Mouse (Mus musculus): ENCODE measurements around the gene Tigit.

The Tigit gene

DNA sequence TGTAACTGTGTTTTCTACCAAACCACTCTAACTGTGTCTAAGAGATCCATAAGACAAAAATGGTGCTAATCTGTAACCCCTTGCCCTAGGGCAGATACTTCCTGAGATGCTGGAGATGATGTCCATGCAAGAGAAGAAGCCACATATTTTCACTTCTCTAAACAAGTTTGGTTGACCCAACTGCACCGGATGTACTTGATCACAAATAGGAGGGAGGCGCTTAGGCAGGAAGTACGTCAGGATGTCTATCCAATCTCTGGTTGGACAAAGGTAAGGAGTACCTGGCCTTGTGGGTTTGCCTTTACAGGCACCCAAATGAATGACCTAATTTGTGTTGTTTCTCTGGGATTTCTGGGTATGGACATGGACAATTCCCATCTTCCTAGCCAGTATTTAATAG is 4.3 kb upstream of the Tigit start:
- no peak for DNase-seq (ENCODE audit: low spot score)

DNA sequence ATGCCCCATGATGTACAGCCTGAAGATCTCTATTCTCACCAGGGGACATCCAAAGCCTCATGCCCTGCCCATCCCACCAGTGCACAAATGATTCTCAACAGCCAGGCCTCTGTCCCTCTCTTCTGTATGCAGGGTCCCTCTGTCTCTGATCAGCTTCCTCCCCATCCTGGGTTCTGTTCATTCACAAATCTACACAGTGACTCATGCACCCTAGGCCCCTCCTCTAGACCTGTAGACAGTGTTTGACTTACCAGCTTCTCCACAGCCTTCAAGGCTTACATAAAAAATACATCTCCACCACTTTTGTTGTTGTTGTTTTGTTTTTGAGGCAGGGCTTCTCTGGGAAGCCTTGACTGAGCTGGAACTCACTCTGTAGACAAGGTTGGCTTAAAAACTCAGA is 915 bp upstream of the Tigit start:
- no peak for DNase-seq (ENCODE audit: low spot score)

DNA sequence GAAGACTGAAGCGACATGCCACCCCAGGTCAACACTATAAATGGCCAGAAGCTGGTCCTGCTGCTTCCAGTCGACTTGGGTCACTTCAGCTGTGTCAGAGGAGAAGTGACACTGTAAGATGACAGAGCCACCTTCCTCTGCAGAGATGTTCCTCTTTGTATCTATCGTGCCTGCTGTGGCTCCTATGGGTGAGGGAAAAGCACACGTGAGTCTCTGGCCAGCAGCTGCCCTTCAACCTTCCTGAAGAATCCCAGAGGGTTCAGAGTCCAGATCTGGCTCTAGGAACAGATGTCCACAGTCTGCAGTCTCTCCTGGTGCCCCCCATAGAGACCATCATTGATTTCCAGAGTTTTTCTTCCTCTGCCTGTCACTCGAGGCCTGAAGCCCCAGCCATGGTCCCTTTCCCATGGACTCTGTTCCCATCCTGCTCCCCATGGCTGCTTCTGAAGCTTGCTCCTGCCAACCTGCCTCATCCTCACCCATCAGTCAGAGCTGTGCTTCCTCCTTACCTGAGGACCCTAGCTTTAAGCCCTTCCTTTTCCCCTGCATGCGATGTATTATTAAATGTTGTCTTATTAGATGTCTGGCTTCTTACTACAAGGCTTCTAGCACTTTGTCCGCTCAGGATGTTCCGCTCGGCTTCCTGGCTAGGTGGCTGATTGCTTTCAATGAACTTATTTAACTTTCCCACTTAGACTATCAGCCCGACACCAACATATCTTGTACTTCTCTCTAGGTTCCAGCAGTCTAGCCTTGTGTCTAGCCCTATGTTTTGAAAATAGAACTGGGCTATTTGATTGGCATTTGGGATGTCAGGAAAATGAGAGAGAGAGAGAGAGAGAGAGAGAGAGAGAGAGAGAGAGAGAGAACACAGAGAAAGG is 1.6 kb downstream of the Tigit start:
- no peak for DNase-seq (ENCODE audit: low spot score)

DNA sequence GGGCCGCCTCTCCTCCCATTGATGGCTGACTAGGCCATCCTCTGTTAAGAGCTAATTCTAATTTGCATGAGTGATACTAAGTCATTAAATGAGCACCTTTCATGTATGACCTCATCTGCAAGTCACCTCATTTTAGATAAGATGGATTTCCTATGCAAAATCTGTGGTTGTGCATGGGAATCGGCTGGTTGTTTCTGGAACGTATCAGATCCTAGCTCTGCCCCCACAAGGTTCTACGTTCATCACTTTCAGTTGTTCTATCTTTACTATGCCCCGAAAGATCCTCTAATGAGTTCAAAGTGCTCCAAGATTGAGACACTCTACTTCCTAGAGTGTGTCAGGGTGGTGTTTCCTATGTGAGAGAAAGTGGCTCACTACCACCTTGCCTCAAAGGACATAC is 2.4 kb downstream of the Tigit start:
- no peak for DNase-seq (ENCODE audit: low spot score)

DNA sequence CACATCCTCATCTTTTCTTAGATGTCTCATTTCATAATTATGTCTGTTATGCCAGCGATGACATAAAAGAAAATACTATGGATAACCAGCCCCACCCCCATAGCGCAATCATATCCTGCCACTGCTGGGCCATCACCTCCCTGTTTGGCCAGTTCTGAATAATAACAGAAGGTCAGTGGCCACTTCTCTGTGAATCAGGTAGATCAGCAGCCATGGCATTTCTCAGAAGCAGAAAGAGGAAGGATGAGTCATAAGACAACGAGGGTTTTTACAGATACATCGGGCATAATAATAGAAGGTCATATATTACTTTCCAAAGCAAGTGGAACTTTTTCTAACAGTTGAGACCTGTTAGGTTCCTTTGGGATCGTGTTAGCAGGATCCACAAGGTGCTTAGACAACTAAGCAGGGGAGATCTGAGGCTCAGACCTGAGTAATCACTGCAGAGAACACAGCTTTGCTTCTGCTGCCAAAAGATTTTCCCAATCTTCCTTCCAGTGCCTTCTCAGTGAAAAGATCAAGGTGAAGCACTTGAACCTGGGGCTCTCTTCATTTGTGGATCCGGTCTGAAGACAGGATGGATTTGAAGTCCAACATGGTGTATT is 8.7 kb downstream of the Tigit start:
- no peak for DNase-seq (ENCODE audit: low spot score)

DNA sequence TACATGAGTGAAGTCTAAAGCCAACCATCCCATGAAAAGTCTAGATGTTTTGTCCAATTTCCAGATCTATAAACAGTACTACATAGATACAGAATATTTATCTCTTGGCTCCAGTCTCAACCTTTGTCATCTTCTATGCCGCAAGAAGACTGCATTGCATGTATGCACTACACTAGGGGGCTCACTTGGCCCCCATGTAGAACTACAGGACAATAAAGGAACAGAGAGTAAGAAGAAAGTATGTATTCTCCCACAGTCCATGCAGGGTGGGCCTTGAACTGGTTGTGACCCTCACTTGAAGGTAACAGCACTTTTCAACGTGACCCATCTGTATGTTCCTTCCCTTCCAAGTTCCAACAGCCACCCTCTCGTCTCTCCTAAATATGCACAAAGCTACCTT is 9.7 kb downstream of the Tigit start:
- no peak for DNase-seq (ENCODE audit: low spot score)

DNA sequence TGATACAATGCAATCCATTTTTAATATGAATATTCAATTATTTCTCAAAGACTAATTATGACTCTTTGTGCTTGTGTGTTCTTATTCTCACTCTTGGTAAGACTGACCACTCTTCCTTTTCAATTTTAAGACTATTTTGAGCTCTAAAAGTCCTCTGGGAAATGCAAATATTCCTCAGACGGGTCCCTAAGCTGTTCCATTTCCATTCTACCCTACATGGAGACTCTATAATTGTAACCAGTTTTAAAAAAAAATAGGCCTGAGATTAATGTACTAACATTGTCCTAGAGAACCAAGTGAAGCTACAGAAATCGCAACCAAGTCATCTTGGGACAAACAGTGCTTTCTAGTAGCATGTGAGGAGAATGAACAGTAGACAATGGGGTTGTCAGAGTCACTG is 10.7 kb downstream of the Tigit start:
- DNase-seq (ENCODE audit: low spot score) = no peak

DNA sequence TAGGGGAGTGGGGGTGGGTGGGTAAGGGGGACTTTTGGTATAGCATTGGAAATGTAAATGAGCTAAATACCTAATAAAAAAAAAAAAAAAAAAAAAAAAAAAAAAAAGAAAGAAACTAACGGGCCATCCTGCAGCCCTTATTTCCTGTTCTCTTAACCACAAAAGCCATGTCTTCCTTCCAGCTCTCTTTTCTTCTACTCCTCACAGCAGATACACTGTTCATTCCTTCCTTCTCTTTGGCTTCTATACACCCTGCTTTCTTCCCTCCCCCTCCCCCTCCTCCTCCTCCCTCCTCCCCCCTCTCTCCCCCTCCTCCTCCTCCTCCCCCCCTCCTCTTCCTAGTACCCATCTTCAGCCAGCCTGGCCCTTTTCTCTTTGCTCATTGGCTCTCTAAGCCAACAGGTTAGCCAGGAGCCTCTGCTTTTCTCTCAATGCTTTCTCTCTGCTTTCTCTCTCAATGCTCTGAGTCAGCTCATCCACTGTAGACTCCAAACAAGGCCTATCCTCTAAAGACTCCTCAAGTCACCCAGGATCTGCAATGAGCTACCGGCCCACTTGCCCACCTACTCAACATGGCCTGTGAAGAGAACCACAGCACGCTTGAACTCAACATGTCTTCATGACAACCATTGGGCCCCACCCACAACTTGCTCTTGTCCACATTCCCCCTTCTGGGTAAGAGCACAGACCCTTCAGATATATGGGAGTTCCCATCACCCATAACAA is 13.4 kb downstream of the Tigit start:
- DNase-seq (ENCODE audit: low spot score) = no peak

DNA sequence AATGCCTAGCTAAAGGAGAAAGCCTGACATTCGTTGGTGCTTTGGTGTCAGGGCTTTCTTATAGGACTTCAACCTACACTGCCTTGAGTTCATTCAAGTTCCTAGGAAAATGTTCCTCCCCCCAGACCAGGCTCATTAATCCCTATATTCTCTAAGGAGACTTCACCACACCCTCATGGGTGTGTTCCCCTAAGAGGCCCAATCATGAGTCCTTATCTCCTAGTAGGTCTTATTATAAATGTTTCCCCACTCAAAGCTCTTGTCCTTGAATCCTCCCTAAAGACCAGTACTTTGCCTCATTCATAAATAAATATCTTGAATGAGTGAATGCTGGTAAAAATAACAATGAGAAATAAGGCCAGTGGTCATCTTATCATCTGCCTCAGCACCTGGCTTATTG is 16.3 kb downstream of the Tigit start:
- DNase-seq (ENCODE audit: low spot score) = no peak

DNA sequence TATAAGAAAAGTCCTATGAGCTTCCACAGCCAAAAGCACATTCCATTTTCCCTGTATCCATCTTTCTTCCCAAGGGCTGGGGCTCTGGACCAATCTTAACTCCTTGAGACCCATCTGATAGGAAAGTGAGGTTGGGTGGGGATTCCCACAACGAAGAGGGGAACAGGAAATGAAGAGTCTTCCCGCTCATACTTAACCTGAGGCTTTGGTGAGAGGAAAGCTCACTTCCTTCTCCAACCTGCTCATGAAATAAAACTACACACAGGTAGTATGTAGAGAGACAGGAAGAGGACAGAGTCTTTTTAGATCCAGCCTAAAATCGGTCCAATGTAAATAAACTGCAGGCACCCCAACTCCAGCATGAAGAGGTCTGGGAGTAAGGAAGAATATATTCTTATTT is 17.0 kb downstream of the Tigit start:
- DNase-seq (ENCODE audit: low spot score) = no peak

DNA sequence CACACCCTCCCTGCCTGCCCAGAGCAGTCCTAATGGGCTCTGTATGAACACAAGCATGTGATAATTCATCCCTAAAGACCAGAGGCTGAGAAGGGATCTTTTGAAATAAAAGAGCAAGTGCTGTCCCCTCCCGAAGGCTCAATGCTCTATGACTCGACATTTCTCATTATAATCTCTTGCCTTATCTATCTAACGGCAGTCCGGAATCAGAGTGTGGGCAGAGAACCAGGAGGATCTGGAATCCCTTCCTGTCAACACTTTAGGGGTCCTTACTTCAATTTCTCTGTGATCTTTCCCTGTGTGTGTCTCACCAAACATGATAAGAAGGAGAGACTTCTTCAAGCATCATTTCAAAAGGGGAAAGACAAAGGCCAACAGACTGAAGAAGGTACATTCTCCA is 18.1 kb downstream of the Tigit start:
- DNase-seq (ENCODE audit: low spot score) = no peak

DNA sequence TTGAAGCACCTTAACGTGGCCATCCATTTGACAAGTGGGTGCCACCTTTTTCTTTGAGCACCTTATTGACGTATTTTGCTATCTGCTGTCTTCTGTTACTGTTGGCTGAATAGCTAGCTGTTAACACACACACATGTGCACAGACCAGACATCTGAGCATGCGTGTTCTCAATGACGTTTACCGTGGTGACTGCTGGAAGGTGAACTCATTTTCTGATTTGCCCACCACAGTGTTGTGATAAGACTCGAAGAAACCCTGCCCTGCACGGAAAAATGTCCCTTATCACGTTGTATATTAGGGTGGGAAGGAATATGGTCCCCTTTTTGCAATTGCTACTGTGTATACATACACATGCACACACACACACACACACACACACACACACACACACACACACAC is 22.7 kb downstream of the Tigit start:
- DNase-seq (ENCODE audit: low spot score) = no peak

DNA sequence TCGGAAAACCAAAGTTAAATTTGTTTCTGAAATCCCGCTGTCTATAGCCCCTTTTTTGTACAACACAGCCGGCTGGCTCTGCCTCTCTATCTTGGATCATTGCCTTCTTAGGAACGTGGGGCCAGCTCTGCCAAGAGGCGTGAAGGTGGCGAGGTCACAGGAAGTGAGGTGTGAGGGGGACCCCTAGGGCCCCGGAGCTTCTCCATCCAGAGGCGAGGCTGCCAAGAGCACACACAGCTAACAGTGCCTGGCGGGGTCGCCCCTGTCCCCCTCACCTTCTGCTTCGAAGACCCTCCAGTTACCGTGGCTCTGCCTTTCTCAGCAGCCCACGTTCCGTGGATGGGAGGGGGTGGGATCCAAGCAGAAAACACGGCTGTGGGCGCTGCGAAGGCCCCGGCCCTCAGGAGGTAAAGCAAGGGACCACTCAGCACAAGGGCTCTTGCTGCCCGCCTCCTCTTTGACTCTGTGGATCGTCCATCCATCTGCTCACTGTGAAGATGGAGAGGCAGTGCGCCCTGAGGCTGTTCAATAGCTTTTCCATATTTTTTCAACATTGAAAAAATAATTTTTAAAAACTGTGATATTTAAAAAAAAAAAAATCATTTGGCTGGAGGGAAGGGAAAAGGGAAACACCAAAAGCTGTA is 25.4 kb downstream of the Tigit start:
- no peak for DNase-seq (ENCODE audit: low spot score)

DNA sequence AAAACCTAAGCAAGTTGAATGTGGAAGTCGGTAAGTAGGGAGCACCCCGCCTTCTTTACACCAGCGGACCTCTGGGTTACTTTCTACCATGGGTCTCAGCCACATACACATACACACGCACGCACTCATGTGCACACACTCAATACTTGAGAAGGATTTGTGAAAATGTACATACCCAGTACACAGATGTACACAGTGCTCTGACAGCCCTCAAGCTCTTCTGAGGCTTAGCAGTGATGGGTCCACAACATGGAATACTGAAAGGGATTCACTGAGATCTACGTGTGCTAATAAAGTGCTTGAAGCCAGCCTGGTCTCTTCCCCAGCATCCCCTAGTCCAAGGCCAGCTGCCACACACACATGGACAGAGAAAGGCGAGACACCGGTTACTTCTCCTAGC is 26.7 kb downstream of the Tigit start:
- no peak for DNase-seq (ENCODE audit: low spot score)

DNA sequence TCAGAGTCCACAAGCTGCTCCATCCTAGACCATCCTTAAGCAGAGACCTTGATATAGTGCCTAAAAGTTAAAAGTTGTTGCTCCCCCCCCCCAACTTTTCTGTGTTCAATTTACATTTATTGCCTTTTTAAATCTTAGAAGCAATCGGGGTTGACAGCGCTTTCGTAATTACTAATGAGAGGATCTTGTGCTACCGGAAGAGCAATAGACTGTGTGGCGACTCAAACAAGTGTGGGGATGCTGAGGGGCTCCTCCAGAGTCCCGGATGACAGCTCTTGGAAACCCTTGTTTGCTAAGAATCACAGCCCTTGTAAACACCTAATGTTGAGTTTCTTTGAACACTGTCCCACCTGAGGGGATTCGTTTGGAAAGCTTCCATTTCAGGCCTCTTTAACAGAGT is 29.9 kb downstream of the Tigit start:
- no peak for DNase-seq (ENCODE audit: low spot score)

DNA sequence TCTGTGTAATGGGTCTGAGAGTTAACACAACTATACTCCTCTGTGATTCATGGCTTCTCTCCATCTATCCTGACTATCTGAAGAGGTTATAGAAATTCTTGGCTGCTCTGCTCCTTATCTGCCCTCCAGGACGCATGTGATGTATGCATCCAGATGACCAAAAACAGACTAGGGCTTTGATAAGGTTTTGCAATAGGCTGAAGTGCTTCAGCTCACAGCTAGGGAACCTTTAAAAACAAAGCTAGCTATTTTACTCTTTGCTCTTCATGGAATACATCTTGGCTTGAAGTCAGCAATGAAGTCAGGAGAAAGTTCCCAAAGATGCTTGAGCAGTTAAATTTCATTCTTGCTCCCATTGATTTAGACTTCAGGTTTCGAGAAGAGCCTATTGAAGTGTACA is 32.2 kb downstream of the Tigit start:
- no peak for DNase-seq (ENCODE audit: low spot score)

DNA sequence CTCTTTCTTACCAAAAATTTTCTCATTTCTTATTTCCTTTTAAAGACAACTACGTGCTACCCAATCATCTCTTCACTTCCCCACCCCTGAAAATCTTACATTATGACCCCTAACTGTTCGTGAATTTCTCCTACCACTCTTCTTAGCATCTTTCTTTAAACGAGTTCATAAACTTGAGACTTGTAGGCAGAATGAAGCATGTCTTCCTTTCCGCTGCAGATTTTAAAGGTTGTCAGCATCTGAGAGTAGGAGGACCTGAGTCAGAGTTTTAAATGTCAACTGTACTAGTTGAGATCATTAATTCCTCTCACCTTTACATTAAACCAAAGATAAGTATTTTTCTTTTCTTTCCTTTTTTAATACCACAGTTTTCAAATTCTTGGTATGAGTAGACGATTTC is 35.3 kb downstream of the Tigit start:
- DNase-seq (ENCODE audit: low spot score) = no peak

DNA sequence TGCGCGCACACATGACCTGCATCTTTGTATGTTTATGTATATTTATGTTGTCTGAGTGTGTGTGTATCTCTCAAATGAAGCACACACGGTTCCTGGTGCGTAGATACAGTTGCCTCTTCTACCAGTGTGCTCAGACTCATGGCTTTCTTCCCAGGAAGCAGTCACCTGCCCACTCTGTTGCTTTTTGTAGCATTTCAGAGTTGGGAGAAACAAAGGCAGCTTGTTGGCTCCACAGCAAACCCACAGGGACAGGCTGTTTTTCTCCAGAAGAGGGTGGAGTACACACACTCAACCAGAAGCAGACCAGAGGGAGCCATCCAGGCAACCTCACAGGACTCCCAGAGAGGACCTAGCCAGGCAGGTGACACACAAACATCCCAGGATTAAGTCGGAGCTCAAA is 38.0 kb downstream of the Tigit start:
- DNase-seq (ENCODE audit: low spot score) = no peak

DNA sequence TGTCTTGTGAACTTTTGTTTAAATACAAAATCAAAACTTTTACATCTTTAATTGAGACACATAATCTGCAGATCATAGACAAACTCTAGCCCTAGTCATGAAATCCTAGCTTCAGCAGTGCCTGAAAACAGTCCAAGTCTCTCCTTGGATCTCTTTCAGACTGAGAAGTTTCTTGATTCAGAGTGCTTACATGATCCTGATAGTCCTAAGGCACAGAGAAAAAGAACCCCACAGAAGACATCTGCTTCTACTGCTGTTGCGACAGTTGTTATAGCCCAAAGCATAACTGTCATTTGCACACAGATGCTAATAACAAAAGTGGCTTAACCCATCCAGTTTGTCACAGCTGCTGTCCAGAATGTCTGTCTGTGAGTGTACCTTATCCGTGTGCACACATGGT is 38.7 kb downstream of the Tigit start:
- no peak for DNase-seq (ENCODE audit: low spot score)

DNA sequence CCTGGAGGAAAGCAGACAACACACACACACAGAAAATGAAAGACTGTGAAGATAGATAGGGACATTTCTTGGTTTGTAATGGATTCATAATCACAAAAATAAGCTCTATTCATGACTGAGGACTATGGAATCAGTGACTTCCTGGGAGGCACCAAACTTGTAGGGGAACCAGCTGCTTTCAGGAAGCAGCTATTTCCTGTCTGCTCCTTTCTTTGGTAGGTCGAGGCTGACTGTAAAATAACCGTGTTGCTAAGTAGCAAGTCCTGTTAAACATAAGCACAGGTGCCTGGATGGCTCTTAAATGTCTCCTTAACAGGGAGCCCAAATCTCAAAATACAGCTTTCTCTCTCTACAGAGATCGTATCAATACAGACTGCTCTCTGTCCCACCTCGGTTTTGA is 39.1 kb downstream of the Tigit start:
- no peak for DNase-seq (ENCODE audit: low spot score)

DNA sequence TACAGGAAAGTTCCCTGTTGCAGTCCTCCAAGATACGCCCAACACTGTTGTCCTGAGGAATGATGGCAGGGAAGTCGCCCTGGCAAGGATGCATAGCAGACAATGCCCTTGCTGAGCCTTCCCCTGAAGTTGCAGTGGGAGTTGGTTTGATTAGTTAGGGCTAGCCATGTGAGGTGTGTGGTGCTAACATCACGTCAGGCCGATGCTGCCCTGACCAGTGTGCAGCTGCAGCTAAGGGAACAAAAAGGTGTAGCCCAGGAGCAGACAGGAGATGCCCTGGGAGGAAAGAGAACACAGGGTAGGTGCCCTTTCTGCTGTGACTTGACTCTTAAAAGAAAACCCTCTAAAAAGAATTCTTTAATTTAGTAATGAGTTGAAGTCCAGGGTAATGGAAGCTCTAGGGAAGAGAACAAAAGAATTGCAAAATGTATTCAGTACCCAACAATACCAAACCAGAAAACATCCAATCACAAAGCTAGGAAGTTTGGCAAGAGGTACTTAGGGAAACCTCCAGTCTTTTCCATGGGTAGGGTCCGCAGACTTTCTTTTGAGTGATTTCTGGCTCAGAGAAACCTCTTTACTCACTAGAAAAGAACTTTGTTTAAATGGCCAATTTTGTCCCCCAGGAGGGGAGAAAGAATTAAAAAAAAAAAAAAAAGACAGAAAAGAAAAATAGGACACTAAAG is 40.5 kb downstream of the Tigit start:
- DNase-seq (ENCODE audit: low spot score) = no peak

DNA sequence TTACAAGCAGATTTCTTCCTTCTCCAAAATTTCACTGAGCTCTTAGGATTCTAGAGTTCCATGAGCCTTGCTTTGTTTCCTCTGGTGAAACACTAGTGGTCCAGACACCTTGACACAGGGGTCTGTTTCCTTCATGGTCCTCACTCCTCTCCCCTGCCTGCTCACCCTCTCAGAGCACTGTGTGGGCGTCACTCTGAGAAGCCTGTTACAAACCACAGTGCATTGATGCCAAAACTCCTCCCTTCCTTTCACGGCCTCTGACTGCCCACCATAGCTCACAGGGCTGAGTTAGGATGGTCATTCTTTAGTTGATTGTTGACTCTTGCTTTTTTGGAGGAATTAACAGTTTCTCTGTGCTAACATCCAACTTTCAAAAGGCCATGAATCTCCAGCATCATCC is 43.6 kb downstream of the Tigit start:
- peak; percentile 30 for DNase-seq (ENCODE audit: low spot score)
